Mouse (Mus musculus): ENCODE measurements around the gene Chst5. TPM values are rescaled to one million over a fixed set of nuclear protein-coding genes. Genes with fewer than 3 reads are reported as not detected.

Chst5 gene
- polyA plus RNA-seq, 1 experiment from 2014 or later: 3.1 TPM

- ATAC-seq (ENCODE audit: low FRiP score, low TSS enrichment): peak; percentile 99
Measured at GRCm38 (mm10) chr8:111933348-111934076, 23.3 kb upstream of the Chst5 start, which contains the start of gene Tmem231. Gene Tmem231, minus strand, starts transcription at chr8:111933881.

GRCm38 (mm10) chr8:111932580-111933336, 22.5 kb upstream of the Chst5 start:
- 0 out of 2 replicates have a peak, but pooled peaks have one; percentile 4 for ATAC-seq (ENCODE audit: low FRiP score, low TSS enrichment)
- no peaks in the 10 kb centered on the region for H3K27me3 ChIP-seq (ENCODE audit: control insufficient read depth, insufficient read depth, low read length)
- 32% methylated on average over 19 of the region's 19 CpGs for WGBS
- H3K36me3 ChIP-seq (ENCODE audit: control insufficient read depth, insufficient read depth, low read length): no peaks in the 10 kb centered on the region
- no peaks in the 10 kb centered on the region for H3K9me3 ChIP-seq (ENCODE audit: control insufficient read depth, low read length)
- peak; percentile 48 for DNase-seq
- H3K4me1 ChIP-seq (ENCODE audit: control insufficient read depth, insufficient read depth, low read length): no peaks in the 10 kb centered on the region
- peak overlapping the region; percentile 87 for H3K4me2 ChIP-seq (ENCODE audit: low read length)
- H3K27ac ChIP-seq (replicated peaks; ENCODE audit: low read depth, low read length): peak overlapping the region; percentile 93
- peak overlapping the region; percentile 78 for H3K4me3 ChIP-seq (replicated peaks; ENCODE audit: low read depth, low read length)
- H3K9ac ChIP-seq (replicated peaks; ENCODE audit: low read length): peak overlapping the region; percentile 80

More at GRCm38 (mm10) chr8:111933348-111934076, 23.3 kb upstream of the Chst5 start, which contains the start of gene Tmem231:
- Histone ChIP-seq H3K4me2 (ENCODE audit: low read length) (peak within 1 kb of the TSS; percentile 87), H3K9ac (replicated peaks; ENCODE audit: low read length) (peak within 1 kb of the TSS; percentile 80), H3K27ac (replicated peaks; ENCODE audit: low read depth, low read length) (peak within 1 kb of the TSS; percentile 93), H3K27me3 (ENCODE audit: control insufficient read depth, insufficient read depth, low read length) (no peaks in the 10 kb centered on the region), H3K4me1 (ENCODE audit: control insufficient read depth, insufficient read depth, low read length) (no peaks in the 10 kb centered on the region), H3K36me3 (ENCODE audit: control insufficient read depth, insufficient read depth, low read length) (no peaks in the 10 kb centered on the region), H3K4me3 (replicated peaks; ENCODE audit: low read depth, low read length) (peak within 1 kb of the TSS; percentile 78), H3K9me3 (ENCODE audit: control insufficient read depth, low read length) (no peaks in the 10 kb centered on the region)
- DNase-seq: peak; percentile 96
- under 1% methylated on average over 53 of the region's 53 CpGs for WGBS

GRCm38 (mm10) chr8:111931721-111932120, 21.5 kb upstream of the Chst5 start:
- Histone ChIP-seq H3K4me3 (replicated peaks; ENCODE audit: low read depth, low read length) (no peak overlapping the region), H3K27ac (replicated peaks; ENCODE audit: low read depth, low read length) (no peak overlapping the region), H3K9me3 (ENCODE audit: control insufficient read depth, low read length) (no peaks in the 10 kb centered on the region), H3K27me3 (ENCODE audit: control insufficient read depth, insufficient read depth, low read length) (no peaks in the 10 kb centered on the region), H3K4me1 (ENCODE audit: control insufficient read depth, insufficient read depth, low read length) (no peaks in the 10 kb centered on the region), H3K36me3 (ENCODE audit: control insufficient read depth, insufficient read depth, low read length) (no peaks in the 10 kb centered on the region), H3K9ac (replicated peaks; ENCODE audit: low read length) (no peak overlapping the region), H3K4me2 (ENCODE audit: low read length) (no peak overlapping the region)
- DNase-seq: no peak
- 78% methylated on average over 16 of the region's 16 CpGs for WGBS
- no peak for ATAC-seq (ENCODE audit: low FRiP score, low TSS enrichment)

GRCm38 (mm10) chr8:111929648-111930344, 19.5 kb upstream of the Chst5 start:
- WGBS: 83% methylated on average over 8 of the region's 8 CpGs
- DNase-seq (no peak), ATAC-seq (ENCODE audit: low FRiP score, low TSS enrichment) (no peak)
- Histone ChIP-seq H3K9ac (replicated peaks; ENCODE audit: low read length) (no peak overlapping the region), H3K4me3 (replicated peaks; ENCODE audit: low read depth, low read length) (no peak overlapping the region), H3K4me1 (ENCODE audit: control insufficient read depth, insufficient read depth, low read length) (no peaks in the 10 kb centered on the region), H3K27ac (replicated peaks; ENCODE audit: low read depth, low read length) (no peak overlapping the region), H3K27me3 (ENCODE audit: control insufficient read depth, insufficient read depth, low read length) (no peaks in the 10 kb centered on the region), H3K4me2 (ENCODE audit: low read length) (no peak overlapping the region), H3K36me3 (ENCODE audit: control insufficient read depth, insufficient read depth, low read length) (no peaks in the 10 kb centered on the region), H3K9me3 (ENCODE audit: control insufficient read depth, low read length) (no peaks in the 10 kb centered on the region)

- H3K4me1 ChIP-seq (ENCODE audit: control insufficient read depth, insufficient read depth, low read length): no peaks in the 10 kb centered on the region
- no peaks in the 10 kb centered on the region for H3K27me3 ChIP-seq (ENCODE audit: control insufficient read depth, insufficient read depth, low read length)
- DNase-seq (no peak), ATAC-seq (ENCODE audit: low FRiP score, low TSS enrichment) (no peak)
- H3K9ac ChIP-seq (replicated peaks; ENCODE audit: low read length): no peak overlapping the region
- H3K27ac ChIP-seq (replicated peaks; ENCODE audit: low read depth, low read length): no peak overlapping the region
- no peaks in the 10 kb centered on the region for H3K9me3 ChIP-seq (ENCODE audit: control insufficient read depth, low read length)
- no peaks in the 10 kb centered on the region for H3K36me3 ChIP-seq (ENCODE audit: control insufficient read depth, insufficient read depth, low read length)
- H3K4me2 ChIP-seq (ENCODE audit: low read length): no peak overlapping the region
- no peak overlapping the region for H3K4me3 ChIP-seq (replicated peaks; ENCODE audit: low read depth, low read length)
- 93% methylated on average over 7 of the region's 7 CpGs for WGBS
Measured at GRCm38 (mm10) chr8:111924976-111925375, 14.7 kb upstream of the Chst5 start.

GRCm38 (mm10) chr8:111923383-111923804, 13.1 kb upstream of the Chst5 start:
- Histone ChIP-seq H3K4me1 (ENCODE audit: control insufficient read depth, insufficient read depth, low read length) (no peaks in the 10 kb centered on the region), H3K4me3 (replicated peaks; ENCODE audit: low read depth, low read length) (no peak overlapping the region), H3K27me3 (ENCODE audit: control insufficient read depth, insufficient read depth, low read length) (no peaks in the 10 kb centered on the region), H3K27ac (replicated peaks; ENCODE audit: low read depth, low read length) (no peak overlapping the region), H3K4me2 (ENCODE audit: low read length) (no peak overlapping the region), H3K9me3 (ENCODE audit: control insufficient read depth, low read length) (no peaks in the 10 kb centered on the region), H3K36me3 (ENCODE audit: control insufficient read depth, insufficient read depth, low read length) (peaks cover 2% of the 10 kb centered on the region; the same call in 1 of the 2 replicates), H3K9ac (replicated peaks; ENCODE audit: low read length) (no peak overlapping the region)
- ATAC-seq (ENCODE audit: low FRiP score, low TSS enrichment) (no peak), DNase-seq (peak; percentile 60)
- WGBS: 35% methylated on average over 10 of the region's 10 CpGs

- no peaks in the 10 kb centered on the region for H3K27me3 ChIP-seq (ENCODE audit: control insufficient read depth, insufficient read depth, low read length)
- DNase-seq: no peak
- no peak overlapping the region for H3K27ac ChIP-seq (replicated peaks; ENCODE audit: low read depth, low read length)
- no peaks in the 10 kb centered on the region for H3K9me3 ChIP-seq (ENCODE audit: control insufficient read depth, low read length)
- H3K4me1 ChIP-seq (ENCODE audit: control insufficient read depth, insufficient read depth, low read length): no peaks in the 10 kb centered on the region
- H3K4me3 ChIP-seq (replicated peaks; ENCODE audit: low read depth, low read length): no peak overlapping the region
- H3K9ac ChIP-seq (replicated peaks; ENCODE audit: low read length): no peak overlapping the region
- 89% methylated on average over 4 of the region's 4 CpGs for WGBS
- no peak overlapping the region for H3K4me2 ChIP-seq (ENCODE audit: low read length)
- ATAC-seq (ENCODE audit: low FRiP score, low TSS enrichment): no peak
- H3K36me3 ChIP-seq (ENCODE audit: control insufficient read depth, insufficient read depth, low read length): peaks cover 9% of the 10 kb centered on the region
Measured at GRCm38 (mm10) chr8:111920971-111921370, 10.7 kb upstream of the Chst5 start.

GRCm38 (mm10) chr8:111919663-111920062, 9.4 kb upstream of the Chst5 start:
- ATAC-seq (ENCODE audit: low FRiP score, low TSS enrichment): no peak
- H3K27me3 ChIP-seq (ENCODE audit: control insufficient read depth, insufficient read depth, low read length): no peaks in the 10 kb centered on the region
- no peak overlapping the region for H3K4me3 ChIP-seq (replicated peaks; ENCODE audit: low read depth, low read length)
- no peaks in the 10 kb centered on the region for H3K9me3 ChIP-seq (ENCODE audit: control insufficient read depth, low read length)
- 94% methylated on average over 2 of the region's 2 CpGs for whole genome bisulfite sequencing
- H3K4me2 ChIP-seq (ENCODE audit: low read length): no peak overlapping the region
- no peak overlapping the region for H3K27ac ChIP-seq (replicated peaks; ENCODE audit: low read depth, low read length)
- H3K36me3 ChIP-seq (ENCODE audit: control insufficient read depth, insufficient read depth, low read length): peaks cover 9% of the 10 kb centered on the region
- DNase-seq: no peak
- H3K4me1 ChIP-seq (ENCODE audit: control insufficient read depth, insufficient read depth, low read length): no peaks in the 10 kb centered on the region
- no peak overlapping the region for H3K9ac ChIP-seq (replicated peaks; ENCODE audit: low read length)

All from midbrain, embryonic 14.5 days (tissue).